Mouse (Mus musculus) stomach, postnatal 0 days (tissue): ENCODE results near the gene Fa2h.

Experiments used
- CTCF ChIP-seq: IDR thresholded peaks from 2 replicates; pipeline ENCODE4 v1.5.1; 2016; ENCODE audit warnings: antibody characterized with exemption, low read depth, mild to moderate bottlenecking, moderate library complexity
- EP300 ChIP-seq: optimal IDR thresholded peaks from 2 replicates; pipeline ENCODE3; 2016; ENCODE audit warnings: antibody characterized with exemption

GRCm38 (mm10) chr8:111369711-111370110, 23.9 kb downstream of the Fa2h start:
- TF ChIP-seq CTCF (no peak), EP300 (no peak)
